Mouse (Mus musculus): ENCODE measurements around the gene Sympk.

The Sympk gene

DNA sequence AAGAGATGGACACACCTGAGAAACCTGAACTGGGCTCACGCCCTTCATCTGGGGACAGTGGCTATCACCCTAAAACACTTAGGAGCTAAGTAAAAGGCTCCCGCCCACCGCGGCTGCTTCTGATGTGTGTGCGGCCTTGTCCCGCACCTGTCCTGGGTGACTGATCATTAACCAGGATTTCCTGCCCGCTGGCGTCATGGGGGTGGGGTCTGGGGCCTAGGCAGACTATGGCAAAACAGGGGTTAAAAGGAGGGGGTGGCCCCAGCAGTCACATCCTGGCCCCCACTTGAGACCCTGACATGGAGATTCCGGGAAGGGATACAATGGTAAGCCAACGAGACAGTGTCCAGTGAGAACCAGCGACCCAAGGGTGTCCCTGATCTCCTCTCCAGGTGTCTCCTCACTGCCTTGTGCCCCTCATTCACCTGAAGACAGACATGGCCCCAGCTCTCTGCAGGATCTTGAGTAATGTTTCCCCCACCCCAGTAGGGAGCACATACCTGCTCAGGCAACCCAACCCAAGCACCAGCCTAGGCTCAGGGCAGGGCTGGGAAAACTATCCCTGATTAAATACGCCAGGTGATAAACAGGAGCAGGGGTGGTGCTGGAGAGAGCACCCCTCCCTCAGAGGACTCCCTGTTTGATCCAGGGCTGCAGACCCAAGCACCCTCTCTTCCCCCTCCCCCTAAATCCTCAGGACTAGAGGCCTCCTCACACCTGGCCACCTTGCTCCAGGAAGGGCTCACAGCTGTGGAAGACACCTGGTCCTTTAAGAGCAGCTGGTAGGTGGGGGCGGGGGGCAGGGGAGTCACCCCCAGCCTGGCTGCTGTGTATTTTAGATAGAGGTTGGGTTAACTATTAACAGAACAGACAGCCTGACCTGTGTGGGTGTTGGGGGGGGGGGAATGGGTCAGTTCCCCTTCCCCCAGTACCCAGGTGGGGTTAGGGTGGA, 16.9 kb upstream of the Sympk start:
- no peak for DNase-seq (ENCODE audit: low read depth, low spot score)

GRCm38 (mm10) chr7:19010581-19010980, 13.6 kb upstream of the Sympk start:
- no peak for DNase-seq (ENCODE audit: low read depth, low spot score)

GRCm38 (mm10) chr7:19012025-19012621, 12.1 kb upstream of the Sympk start:
- no peak for DNase-seq (ENCODE audit: low read depth, low spot score)

DNA sequence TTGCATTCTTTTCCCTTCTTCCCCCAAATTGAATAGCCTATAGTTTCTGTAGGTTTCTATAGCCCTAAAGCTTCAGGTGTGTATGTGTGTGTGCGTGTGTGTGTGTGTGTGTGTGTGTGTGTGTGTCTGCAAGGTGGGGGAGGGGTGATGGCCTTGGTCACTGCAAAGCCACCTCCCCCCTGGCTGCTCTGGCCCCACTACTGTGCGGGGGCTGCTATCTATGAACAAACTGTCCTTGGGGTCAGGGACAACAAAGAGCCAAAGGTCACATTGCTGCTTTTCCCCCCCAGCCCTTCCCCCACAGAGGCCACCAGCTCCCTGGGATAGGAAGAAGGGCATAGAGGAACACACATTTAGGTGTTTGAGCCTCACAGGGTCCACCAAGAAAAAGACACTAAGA, 11.3 kb upstream of the Sympk start:
- DNase-seq (ENCODE audit: low read depth, low spot score), result no peak

- DNase-seq (ENCODE audit: low read depth, low spot score), result no peak
Observed at GRCm38 (mm10) chr7:19014452-19014851, 9.7 kb upstream of the Sympk start.

- no peak for DNase-seq (ENCODE audit: low read depth, low spot score)
Observed at GRCm38 (mm10) chr7:19016042-19016441, 8.1 kb upstream of the Sympk start.

DNA sequence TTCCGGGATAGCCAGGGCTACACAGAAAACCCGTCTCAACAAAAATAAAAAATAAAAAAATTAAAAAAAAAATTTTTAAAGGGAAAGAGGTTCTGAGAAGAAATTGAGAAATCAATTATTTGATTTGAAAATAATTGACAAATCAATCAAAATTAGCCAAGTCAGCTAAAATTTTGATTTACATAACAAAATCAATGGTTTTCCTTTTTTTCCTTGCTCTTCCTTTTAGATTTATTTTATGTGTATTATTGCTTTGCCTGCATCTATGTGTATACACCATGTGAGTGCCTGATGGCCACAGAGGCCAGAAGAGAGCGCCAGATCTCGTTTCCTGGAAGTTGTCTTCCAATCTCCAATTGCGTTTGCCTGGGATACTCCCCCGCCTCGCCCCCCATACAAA, 6.3 kb upstream of the Sympk start:
- DNase-seq (ENCODE audit: low read depth, low spot score), result no peak

DNA sequence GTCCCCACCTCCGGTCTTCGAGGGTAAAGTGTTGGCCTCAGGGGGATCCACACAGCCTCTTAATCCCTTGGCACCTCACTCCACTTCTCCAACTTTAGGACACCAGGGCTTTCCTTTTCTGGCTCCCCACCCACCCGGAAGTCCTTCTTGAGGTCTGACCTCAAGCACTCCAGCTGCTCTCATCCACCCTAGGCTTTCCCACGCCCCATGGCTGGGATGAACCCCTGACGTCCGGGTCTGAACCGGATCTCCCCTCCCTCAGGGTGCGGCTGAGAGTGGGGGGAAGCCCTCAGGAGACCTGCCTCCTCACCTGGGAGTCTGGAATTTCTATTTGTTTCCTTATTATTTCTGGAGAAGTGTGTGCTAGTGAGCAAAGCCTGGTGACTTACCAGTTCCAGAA, 3.1 kb upstream of the Sympk start:
- DNase-seq (ENCODE audit: low read depth, low spot score), result no peak

DNA sequence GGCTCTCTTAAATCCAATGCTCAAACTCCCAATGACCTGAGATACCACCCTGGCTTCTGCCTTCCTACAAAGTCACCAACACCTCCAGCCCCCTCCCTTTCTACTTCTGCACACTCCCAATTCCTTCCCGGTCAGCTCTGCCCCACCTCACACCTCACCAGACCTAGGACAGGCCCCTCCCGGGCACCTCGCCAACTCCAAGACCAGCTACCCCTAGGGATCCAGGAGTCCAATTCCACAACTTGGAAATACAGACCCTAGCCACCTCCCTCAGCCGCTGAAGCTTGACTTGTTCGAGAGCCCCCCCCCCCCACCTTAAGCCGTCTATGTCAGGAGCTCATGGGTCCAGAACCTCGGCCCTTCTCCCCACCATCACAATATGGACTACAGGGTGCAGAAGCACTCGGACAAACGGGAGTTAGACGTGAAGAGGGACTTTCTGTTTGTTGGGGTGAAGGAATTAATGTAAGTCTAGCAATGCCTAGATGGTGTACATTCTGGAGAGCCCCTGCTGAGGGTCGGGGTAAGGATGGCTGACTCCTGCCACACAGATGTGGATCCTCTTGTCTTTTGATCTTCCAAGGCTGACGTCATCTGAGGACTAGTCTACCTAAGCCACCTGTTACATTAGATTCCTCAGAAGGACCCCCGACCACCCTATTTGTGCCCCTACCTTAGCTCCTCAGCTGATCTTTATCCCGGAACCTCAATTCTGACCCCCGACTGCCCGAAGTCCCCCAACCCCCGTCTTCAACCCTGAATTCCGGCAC, 1.8 kb upstream of the Sympk start:
- no peak for DNase-seq (ENCODE audit: low read depth, low spot score)

GRCm38 (mm10) chr7:19023357-19023814, 791 bp upstream of the Sympk start, which contains the start of gene Foxa3:
Foxa3 (minus strand) TSS chr7:19023538.
- no peak for DNase-seq (ENCODE audit: low read depth, low spot score)

DNA sequence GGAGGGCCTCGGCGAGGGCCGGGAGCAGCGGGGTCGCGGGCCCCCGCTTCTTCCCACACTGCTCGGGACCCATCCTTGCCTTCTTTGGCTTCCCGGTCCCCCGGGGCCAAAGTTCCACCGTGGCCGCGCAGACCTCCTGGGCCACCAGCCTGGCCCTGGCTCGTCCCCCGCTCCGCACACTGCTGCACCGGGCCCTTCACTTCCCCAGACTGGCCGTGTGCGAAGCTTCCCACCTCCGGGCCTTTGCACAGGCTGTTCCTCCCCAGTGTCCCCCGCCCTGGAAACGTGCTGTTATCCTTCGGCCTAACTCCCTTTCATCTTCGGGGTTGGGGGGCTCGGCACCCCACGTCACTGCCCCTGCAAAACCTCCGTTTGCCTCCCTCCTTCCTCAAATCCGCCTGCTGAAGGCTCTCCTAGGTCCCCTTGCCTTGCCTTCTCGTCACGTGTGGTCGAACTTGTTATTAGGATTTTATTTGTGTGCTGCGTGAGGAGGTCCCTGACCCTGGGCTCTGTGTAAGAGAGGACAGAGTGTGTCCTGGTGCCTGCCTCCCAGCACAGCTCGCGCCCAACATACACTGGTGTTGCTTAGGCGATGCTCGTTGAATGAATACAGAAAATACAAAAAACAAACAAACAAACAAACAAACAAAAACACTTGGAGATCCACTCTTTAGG, 541 bp downstream of the Sympk start:
- DNase-seq (ENCODE audit: low read depth, low spot score), result no peak

DNA sequence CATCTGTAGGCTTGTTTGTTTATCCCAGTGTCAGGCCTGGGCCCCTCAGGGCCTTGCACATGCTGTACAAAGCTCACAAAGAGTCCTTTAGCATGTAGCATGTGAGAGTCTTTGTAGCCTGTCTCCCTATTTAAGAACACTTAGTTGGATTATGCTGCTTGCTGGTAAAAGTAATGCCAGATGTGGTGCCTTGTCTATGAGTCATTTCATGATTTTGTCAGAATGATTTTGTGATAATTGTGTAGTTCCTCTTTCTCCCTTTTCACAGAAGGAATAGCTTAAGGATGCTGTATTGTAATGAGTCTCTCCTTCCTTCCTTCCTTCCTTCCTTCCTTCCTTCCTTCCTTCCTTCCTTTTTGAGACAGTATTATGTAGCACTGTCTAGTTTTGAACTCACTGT, 3.9 kb downstream of the Sympk start:
- no peak for DNase-seq (ENCODE audit: low read depth, low spot score)

GRCm38 (mm10) chr7:19029084-19029653, 5.0 kb downstream of the Sympk start:
- no peak for DNase-seq (ENCODE audit: low read depth, low spot score)

DNA sequence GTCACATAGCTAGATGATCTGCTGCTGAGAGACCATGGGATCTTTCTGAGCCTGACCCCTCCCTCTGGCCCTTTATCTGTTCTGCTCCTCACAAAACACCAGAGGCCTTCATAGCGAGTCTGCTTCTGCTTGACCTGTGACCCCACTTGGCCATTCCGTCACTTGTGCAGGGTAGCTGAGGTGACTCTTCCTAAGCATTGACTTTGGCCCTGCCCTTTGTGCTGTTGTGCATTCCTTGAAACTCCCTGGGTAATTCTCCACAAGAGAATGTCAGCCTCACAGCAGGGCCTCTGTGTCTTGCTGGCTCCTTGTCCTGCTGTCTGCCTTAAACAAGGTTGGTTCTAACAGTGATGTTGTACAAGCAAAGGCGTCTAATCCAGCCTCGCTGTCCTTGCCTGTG, 7.5 kb downstream of the Sympk start:
- no peak for DNase-seq (ENCODE audit: low read depth, low spot score)

GRCm38 (mm10) chr7:19044616-19045015, 20.4 kb downstream of the Sympk start:
- DNase-seq (ENCODE audit: low read depth, low spot score), result no peak

DNA sequence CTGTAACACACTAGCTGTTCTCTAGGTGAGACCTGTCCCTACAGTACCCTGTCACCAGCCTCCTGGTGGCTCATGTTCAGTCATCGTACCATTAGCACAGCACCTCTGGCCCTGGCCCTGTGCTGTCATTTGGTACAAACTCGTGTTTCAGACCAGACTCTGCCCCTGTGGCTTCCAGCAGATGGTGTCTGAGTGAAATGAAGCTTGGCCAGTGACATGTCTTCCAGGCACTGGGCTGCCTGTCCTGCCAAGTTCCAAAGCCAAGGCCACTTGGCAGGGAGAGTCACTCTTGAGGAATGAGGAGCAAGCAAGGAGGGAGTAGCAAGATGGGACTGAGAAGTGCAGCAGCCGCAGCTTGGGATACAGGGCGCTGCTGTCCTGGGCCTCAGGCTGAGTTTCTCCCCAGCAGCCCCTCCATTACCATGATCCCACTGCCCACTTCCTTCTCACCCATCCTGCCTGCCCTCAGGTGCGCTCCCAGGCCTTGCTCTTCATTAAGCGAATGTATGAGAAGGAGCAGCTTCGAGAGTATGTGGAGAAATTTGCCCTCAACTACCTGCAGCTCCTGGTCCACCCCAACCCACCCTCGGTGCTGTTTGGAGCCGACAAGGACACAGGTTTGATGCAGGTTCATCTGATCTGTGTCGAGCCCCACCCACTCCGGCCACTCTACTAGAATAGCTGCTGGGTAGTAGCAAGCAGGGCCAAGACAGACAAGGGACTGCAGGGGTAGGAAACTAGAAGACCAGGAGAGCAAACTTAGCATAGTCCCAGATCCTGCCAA, 22.3 kb downstream of the Sympk start:
- DNase-seq (ENCODE audit: low read depth, low spot score), result no peak

- DNase-seq (ENCODE audit: low read depth, low spot score), result no peak
Observed at GRCm38 (mm10) chr7:19048006-19048527, 23.9 kb downstream of the Sympk start.

DNA sequence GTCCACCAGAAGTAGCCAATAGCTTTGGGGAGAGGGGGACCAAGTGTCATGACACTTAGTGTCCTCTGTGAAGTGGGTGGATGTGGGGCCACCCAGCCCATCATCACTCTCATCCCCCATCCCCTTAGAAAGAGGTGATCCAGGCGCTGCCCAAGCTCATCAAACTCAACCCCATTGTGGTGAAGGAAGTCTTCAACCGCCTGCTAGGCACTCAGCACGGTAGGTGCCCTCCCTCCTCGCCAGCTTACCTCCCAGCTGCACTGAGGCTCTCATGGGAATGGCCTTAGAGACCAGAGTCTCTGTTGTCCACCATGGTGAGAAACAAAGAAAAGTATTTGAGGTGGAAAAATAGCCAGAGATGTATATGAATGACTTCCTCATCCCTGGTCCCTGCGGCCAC, 25.1 kb downstream of the Sympk start:
- no peak for DNase-seq (ENCODE audit: low read depth, low spot score)

GRCm38 (mm10) chr7:19050172-19050571, 26.0 kb downstream of the Sympk start:
- no peak for DNase-seq (ENCODE audit: low read depth, low spot score)

- no peak for DNase-seq (ENCODE audit: low read depth, low spot score)
Observed at GRCm38 (mm10) chr7:19051161-19051560, 27.0 kb downstream of the Sympk start.

Data from c-Kit-negative CD71-positive TER-119-positive erythroid progenitor cells, embryonic 14.5 days (primary cell).